Mouse (Mus musculus): ENCODE measurements around the gene Fstl4.
"Not testable (repeated sequence)": the region's sequence is repeated elsewhere in the genome, so short reads cannot be mapped to it uniquely, and the experiment has no call there.

Gene Fstl4

DNA sequence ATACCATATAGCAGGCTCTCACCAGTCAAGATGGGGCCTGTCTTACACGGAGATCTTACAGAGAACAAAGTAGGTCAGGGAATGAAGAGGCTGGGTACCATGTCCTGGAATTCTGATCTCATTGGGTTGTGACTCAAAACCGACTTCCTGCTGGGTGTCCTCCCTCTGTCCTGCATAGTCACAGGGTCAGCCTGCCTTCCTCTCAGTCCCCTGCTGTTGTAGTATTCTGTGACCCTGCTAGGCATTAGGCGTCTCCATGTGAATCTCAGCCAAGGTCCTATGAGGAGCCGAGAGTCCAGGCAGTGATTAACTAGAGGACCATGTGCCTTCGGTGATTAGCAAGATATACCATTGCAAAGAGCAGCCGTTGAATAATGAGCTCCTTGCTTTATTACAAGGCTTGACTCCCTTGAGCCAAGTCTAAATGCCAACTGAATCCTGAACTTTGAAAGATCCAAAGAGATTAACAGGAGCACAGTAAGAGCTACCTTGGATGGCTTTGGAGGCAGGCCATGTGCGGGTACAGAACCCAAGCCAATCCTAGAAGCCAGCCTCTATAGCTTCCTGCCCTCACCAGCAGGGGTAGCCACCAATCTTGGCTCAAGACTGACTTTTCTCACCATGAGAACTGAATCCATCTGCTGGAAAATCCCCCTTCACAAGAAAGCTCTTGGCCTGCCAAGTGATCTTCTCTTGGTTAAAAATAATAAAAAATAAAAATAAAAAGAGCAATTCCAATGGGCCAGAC, 264.2 kb downstream of the Fstl4 start:
- no peak for DNase-seq

DNA sequence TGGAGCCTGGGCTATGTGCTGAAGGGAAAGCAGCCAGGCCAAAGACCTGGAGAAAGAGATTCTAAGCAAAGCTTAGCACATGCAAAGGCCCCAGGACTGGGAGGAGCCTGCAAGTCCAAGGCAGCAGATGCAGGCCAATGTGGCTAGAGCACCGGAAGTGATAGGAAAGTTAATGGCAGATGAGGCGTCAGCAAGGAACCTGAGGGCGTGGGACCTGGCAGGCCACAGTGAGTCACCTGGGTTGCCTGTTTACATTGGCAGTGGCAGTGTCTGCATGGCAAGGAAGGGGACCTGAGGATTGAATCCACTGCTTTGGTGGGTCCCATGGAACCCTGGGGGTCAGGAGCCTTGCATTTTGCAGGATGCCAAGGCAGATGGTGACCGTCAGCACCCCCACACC, 267.3 kb downstream of the Fstl4 start:
- no peak for DNase-seq

DNA sequence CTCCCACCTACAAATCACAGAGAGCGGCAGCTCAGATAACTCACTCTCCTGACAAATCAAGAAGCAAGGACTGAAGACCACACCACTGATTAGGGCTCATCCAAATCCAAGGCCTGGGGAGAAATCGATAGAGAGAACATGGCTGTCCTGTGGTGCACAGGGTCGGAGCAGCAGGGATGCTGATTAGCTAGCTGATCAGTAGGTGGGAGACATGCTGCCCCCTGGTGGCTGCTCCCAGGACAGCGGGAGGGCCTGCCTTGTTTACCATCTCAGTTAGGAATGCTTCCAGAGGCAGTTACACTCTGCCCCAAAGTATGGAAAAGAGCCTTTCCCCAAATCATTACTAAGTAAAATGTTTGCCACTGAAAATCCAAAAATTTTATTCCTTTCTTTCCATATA, 267.9 kb downstream of the Fstl4 start:
- DNase-seq: peak; percentile 85

DNA sequence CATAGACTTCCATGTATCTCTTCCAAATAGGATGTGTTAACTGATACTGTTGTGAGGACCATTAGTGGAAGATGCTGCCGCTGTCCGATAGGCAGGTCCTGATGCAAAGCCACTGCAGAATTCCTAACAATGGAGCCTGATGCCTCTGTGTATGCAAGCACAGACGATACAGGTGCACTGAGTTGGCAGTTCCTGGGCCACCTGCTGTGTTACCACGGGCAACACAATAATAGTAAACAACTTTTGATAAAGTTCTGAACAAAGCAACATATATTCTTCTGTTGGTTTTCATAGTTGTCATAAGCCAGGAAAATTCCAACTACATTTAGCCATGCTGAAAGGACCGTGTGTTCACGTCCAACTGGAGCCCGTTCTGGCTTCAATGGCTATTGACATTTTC, 271.0 kb downstream of the Fstl4 start:
- no peak for DNase-seq

DNA sequence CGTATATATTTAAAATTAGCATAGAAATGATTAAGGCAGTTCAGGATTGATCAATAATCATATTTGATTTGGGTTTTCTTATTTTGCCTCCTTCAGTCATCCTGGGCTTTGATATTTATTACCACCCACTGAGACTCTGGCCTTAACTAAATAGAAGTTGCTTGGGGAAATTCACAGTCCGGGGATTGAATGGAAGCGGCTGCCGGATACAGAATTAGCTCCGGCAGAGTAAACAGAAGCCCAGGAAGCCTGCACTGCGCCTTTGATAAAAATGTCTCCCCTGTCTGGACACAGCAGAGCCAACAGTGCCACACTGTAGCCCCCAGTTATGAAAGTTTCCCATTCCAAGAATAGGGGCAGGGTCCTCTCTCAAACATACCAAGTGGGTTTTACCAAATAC, 282.4 kb downstream of the Fstl4 start:
- DNase-seq: no peak

DNA sequence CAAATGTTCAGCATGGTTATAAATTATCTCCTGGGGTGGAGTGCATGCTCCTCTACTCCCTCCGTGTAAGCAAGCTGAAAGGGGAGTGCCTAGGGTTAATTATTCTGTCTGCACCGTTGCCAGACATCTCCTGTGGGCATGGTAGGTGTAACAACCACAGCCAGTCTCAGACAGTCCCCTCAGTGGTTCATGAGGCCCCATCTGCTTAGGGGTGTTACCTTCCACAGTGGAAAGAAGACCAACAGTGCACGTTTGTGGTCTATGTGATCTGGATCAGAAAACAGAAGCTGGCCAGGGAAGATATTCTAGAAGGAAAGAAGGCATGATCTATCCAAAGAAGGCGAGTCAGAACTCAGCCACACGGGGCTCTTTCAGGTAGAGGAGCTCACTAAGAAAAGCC, 289.7 kb downstream of the Fstl4 start:
- DNase-seq: no peak

DNA sequence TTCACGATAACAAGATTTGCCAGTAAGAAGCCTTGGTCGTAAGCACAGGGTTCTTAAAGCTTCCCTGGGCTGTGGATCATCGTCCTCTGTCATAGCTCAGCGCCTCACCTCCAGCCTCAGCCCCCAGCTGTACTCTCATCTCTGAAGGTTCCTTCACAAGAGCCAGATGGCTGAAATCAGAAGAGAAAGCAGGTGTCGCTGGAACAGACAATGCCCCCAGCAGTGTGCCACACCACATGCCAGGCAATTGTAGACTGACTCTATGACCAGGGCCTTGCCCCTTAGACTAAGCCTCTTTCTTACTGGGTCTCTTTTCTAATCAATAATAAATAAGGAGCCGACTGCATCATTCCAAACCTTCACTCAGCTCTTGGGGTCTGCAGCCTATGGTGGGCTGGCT, 291.5 kb downstream of the Fstl4 start:
- no peak for DNase-seq

DNA sequence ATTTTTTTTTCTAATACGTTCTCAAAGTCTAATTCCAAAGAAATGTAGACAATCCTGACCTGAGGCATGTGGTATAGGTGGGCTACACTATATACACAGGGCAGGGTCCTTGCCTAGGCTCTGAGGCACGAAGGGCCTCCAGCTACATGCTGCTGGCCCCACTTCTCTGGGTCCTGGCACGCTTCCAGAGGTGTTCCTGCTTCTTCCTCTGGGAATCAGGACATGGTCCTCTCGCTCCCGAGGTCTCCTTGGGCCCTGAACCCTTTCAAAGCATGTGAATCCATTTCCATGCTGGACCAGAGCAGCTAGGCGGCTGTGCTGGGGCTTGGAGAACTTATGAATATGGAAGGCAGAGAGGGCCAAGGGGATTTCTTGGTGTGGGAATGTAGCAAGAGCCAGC, 292.3 kb downstream of the Fstl4 start:
- peak; percentile 18 for DNase-seq

DNA sequence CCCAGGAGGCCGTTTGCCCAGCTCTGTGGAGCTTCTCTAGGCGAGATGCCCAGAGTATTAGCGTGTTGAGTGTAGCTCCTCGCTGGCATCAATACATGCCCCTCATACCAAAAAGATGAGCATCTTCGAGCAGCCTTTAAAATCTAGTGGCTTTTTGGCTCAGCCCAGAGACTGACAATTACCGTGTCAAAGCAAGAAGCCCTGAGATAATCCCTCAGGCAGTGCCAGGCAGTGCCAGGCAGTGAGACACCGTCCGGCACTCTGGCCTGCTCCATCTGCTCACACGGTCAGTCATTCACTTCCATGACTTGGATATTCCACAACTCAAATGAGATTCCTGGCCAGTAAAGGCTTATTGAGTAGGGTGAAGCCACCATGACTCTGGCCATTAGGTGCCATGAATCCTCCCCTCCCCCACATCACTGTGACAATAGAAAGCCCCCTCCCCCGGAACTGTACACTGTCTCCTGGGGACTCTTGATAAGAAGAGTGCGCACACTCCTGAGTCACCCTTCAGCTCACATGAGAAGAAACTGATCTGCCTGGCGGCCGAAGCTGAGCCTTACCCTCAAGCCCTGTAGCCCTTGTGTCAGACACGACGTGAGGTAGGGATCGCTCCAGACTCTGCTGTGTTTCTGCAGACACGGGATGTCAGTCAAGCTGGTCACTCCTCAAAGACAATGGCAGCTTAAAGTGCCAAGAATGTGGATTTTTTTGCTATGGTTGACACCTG, 293.6 kb downstream of the Fstl4 start:
- no peak for DNase-seq

DNA sequence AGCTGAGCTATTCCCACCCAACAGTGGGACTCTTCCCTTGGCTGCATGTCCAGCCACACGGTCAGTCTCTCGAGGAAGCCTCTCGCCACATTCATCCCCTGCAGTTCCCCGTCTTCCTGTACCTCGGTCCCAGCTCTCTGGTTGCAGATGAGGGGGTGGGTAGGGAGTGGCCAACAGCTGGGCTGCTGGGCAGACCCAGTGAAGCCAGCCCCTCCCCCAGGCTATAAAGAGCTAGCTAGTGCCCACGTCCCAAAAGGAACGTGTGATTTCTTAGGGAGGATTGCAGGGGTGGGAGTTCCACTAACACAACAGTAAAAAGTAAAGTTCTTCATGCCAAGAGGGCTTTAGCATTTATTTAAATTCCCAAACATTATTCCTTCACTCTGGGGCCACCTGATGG, 294.1 kb downstream of the Fstl4 start:
- no peak for DNase-seq

DNA sequence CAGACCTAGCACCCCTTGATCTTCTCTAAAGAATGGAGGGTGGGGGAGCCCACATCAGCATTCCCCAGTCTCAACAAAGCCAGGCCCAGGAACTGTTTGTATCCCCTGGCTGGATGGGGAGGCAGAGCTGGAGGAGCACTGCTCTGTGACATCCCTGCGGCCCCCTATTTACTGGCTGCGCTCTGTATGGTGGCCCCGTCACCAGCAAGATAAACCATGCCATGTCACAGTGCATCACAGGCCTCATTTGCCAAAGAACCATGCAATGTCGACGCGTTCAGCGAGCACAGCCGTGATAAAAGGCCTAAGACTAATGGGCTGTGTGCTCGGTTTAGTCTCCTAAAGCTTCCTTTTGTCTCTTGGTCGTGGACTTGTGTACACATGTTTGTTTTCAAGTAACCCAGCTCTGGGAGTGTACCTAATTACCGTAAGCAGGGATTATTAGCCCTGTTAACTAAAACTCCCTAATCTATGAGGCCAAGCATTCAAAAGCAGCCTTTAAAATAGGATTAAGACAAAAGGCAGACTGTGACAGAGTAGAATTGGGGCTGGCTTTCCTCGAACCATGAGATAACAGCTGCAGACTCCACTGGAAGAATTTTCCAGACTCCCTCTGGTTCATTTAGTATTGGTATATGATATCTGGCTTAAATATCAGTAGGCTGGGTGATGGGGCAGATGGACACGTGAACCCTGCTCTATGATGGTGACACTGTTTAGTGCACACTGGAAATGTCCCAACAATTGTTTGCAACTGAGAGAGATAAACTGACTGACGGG, 303.5 kb downstream of the Fstl4 start:
- no peak for DNase-seq

DNA sequence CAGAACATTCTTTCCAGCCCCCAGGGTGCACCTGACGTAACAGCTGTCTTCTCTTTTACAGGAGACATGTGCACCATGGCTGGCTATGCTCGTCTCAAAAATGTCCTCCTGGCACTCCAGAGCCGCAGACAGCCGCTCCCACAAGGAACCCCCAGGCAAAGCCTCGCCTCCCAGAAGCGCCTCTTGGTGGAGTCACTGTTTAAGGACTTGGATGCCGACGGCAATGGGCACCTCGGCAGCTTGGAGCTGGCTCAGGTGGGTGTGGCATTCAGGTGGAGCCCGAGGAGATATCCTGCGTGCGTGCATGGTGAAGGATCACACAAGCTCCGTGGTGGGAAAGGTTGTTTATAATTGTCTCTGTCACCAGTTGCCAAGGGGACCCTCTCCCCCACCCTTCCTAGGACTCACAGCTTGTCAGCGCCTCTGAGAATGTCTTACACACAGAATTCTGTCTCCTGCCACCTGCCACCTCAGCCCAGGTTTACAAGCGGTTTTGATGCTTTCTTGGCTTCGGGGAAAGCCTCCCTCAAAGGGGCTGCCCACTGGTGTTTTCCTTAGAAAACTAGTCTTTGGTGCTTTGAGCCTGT, 304.1 kb downstream of the Fstl4 start:
- peak; percentile 12 for DNase-seq

DNA sequence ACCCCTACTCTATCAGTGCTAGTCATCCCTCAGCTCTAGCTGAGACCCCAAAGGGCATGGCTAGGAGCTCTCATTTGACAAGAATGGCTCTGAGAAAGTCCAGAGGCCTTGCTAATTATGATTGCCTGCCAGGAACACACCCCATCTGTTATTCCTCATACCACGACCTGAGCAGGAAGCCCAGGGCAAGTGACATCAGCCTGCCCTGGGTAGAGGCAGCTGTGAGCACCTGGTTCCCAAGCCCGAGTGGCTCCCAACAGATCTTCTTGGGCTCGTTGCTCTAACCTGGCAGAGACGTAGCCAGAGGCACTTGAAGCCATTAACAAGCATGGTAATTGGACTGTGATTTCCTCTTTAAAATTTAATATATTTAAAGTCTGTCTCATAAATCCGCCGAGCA, 305.3 kb downstream of the Fstl4 start:
- no peak for DNase-seq

DNA sequence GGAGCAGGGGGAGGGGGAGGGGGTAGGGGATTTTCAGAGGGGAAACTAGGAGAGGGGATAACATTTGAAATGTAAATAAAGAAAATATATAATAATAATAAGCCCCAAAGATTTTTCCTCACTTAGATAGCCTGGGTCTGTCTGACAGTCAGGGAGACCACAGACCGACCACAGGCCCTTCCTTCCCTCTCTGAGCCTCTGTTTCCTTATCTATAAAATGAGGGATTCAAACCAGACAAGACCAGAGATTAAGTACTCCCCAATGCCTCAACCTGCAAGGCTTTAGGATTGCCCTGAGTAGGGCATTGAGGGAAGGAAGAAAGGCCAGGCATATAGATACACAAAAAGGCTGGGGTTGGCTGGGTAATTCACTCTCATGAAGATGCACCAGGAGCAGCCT, 307.2 kb downstream of the Fstl4 start:
- DNase-seq: no peak

DNA sequence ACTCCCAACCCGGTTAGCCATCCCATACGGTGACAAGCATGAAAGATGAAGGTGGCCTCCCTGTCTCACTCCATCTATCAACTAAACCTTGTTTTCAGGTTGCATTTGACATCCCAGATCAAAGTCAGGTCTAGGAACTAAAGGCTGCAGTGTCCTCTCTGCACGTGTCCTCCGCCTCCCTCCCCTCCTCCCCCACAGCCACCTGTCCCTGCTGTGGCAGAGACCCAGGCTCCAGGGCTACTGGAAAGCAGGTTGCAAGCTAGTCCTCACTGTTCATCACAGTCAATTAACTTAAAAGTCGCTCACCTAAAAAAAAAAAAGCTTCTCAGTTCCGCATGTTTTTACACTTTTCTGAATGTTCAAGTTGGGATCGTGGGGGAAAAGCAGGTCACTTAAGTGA, 313.2 kb downstream of the Fstl4 start:
- DNase-seq: no peak

DNA sequence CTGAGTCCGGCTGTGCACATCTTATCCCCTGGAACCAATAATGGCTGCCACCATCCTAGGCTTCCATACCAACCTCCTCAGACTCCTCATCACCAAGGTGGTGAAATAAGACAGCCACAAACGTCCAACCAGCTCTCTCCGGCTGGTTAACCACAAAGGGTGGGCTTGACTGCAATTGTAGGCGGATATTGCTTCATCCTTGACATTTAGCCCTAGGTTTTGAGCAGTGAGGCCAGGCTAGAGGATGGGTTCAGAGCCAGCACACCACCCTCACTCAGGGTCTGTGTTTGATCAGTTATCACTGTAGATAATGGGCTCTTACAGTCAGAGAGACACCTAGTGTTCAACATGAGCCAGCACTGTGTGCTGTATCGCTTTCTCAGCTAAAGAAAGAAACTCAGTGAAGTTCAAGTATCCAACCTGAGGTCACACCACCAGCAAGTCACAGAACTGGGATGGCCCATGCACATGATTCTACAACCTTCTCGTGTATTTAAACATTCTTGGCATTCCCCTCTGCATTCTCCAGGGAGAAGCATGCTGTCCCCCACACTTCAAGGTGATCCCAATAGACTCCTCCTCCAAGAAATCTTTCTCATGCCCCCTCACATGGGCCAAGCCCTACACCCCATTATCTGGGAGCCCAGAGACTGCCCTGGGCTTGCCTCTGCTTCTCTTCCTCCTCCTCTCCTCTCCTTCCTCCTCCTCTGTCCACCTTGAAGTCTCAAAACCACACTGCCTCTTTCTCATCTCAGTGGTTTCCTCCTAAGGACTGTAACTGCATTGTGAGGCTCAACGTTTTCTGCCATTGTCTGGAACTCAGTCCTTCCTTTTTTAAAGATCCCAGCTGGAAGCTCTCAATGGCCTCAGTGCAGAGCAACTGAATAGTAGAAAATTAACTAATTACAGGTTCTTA, 314.2 kb downstream of the Fstl4 start:
- DNase-seq: no peak

DNA sequence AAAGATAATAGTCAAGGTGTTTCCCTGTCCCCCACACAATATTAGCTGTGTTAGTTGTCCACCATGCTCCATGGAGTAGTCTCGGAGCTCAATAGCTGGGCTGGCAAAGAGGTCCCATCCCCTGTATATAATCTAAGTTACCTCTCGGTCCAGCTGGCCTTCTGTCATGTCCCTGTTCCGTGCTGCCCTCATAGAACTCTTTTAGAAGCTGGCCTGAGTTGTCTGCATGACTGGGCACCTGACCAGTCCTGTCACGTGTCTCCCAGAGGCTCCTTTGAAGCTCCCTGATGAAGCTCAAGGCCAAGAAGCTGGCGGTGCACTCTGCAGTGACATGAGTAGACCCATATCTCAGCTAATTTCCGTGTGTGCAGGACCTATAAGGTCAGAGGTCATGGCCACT, 316.9 kb downstream of the Fstl4 start:
- no peak for DNase-seq

DNA sequence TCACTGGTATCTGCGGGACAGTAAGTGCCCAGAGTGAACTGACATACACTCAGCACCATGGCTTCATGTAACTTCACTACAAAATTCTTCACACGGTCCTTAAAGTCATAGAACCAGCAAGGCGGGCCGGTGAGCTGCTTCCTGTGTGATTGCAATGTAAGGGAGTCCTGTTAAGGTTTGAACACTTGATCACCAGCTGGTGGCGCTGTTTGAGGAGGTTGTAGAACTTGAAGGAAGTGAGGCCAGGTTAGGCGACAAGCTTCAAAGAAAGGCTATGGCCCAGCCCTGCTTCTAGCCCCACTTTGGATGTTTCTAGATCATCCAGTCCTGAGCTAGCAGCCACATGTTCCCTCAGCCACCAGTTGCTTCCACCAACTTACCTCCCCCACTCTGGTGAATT, 320.9 kb downstream of the Fstl4 start:
- peak; percentile 36 for DNase-seq

DNA sequence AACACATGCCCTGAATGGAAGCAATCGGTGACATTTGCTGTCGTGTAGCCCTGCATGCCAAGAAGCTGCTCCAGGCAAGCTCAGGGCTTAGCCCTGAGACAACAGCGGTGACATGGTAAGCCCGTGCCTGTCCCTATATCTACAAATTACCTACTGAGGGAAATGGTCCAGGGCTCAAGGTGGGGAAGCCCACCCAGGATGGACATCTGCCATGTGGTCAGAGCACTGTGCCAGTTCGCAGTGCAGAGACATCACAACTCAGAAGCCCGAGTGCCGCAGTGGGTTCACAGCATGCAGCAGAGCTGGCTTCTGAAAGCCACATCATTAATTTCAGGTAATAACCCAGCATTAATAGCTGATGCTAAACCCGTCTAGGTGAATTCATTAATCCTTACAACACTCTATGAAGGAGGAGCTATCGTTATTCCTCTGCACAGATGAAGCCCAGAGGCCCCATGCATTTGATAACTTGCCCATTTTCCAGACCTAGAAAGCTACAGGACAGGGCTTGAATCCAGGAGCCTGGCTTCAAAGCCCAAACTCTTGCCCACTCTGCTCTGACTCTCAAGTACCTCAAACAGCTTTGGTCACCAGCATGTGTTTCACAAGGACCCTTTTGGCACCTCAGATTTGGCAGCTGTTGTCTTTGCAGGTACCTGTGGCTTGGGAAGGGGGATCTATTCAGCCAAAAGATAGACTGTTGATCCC, 321.6 kb downstream of the Fstl4 start:
- DNase-seq: no peak

DNA sequence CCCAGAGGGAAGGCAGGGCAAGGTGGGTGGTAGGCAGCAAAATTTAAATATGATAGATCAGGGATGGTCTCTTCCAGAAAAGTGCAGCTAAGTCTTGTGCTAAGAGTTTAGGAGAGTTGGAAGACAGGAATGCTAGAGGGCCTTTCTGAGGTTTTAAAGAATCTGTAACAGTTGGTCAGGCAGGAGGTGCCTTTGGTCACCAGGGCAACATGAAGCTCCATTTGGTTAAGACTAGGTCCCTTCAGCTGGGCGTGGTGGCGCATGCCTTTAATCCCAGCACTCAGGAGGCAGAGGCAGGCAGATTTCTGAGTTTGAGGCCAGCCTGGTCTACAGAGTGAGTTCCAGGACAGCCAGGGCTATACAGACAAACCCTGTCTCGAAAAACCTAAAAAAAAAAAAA, 323.5 kb downstream of the Fstl4 start:
- DNase-seq: not testable (repeated sequence)

DNA sequence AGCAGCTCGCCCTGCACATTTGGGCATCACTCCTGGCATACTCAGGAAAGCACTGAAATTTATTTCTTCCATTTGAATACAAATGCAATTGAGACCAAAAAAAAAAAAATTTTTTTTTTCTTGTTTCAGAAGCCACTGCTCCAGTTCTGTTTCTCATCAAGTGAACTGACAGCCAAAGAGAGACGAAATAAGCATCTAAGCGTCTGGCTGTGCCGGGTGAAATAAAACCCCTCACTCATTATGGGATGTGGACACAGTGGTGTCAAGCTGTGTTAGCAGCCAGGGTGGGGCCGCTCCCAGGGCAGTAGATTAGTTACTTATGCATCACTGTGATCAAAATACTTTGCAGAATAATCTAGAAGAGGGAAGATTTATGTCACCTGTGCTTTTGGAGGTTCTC, 327.2 kb downstream of the Fstl4 start:
- DNase-seq: no peak

DNA sequence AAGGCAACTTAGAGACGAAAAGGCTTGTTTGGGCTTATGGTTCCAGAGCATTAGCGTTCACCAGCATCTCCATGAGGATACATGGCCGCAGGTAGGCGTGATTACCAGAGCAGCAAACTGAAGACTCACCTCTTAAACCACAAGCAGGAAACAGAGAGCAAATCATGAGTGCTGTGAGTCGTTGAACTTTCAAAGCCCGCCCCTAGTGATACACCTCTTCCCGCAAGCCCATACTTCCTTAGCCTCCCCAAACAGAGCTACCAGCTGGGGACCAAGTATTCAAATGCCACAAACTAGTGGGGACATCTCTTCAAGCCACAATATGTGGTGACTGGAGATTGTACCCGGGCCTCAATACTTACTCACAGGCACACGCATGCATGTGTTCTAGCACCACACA, 332.4 kb downstream of the Fstl4 start:
- no peak for DNase-seq
